Mouse (Mus musculus) layer of hippocampus, adult 18-20 months (tissue): Measurements from ENCODE around the gene Tas2r118. TPM values are rescaled to one million over a fixed set of nuclear protein-coding genes. Genes with fewer than 3 reads are reported as not detected.

Experiments used
- DNase-seq, 2 experiments: peaks; one replicate each; pipeline ENCODE4 v3.0.0; 2022; ENCODE audit warnings: low spot score in 2 of 2
- long read RNA-seq: library from polyadenylated mRNA; stranded (forward); transcript quantifications from one replicate; pipeline ENCODE4 v2.0.0, GENCODE M21; 2021
- total RNA-seq, 2 experiments: library from RNA; stranded (reverse); gene quantifications; 2 replicates each; pipeline ENCODE4 v1.2.3; 2021

Tas2r118 gene
- not detected for total RNA-seq
- long read RNA-seq, result 0 reads

GRCm38 (mm10) chr6:23969960-23970359, at the start of gene Tas2r118:
Gene Tas2r118, minus strand, starts transcription at chr6:23970060.
- DNase-seq, result no peak

GRCm38 (mm10) chr6:24018320-24018719, 48.5 kb upstream of the Tas2r118 start:
- no peak for DNase-seq

- no peak for DNase-seq
Measured at GRCm38 (mm10) chr6:23993276-23993675, 23.4 kb upstream of the Tas2r118 start.

- no peak for DNase-seq
Measured at GRCm38 (mm10) chr6:23990687-23991387, 21.0 kb upstream of the Tas2r118 start.

- DNase-seq, result no peak
Measured at GRCm38 (mm10) chr6:23986293-23986692, 16.4 kb upstream of the Tas2r118 start.

GRCm38 (mm10) chr6:23966980-23967379, 2.9 kb downstream of the Tas2r118 start:
- DNase-seq, result no peak

- DNase-seq, result no peak
Measured at GRCm38 (mm10) chr6:23965925-23966324, 3.9 kb downstream of the Tas2r118 start.

GRCm38 (mm10) chr6:23963741-23964140, 6.1 kb downstream of the Tas2r118 start:
- DNase-seq, result no peak

GRCm38 (mm10) chr6:23940776-23941175, 29.1 kb downstream of the Tas2r118 start:
- DNase-seq, result no peak

- no peak for DNase-seq
Measured at GRCm38 (mm10) chr6:23938575-23939488, 31.0 kb downstream of the Tas2r118 start.

GRCm38 (mm10) chr6:23936414-23936813, 33.4 kb downstream of the Tas2r118 start:
- no peak for DNase-seq

GRCm38 (mm10) chr6:23923806-23924205, 46.1 kb downstream of the Tas2r118 start:
- DNase-seq, result no peak

Other genes with a start within 250 kb of the Tas2r118 start
- gene Cadps2, start 130.6 kb downstream of the Tas2r118 start, total RNA-seq, result 10 to 100 TPM; 86.9 to 89.0 TPM
- under 1 TPM; 0.10 to 0.33 TPM for gene Slc13a1, start 198.0 kb upstream of the Tas2r118 start, total RNA-seq